Mouse (Mus musculus): Measurements from ENCODE around the gene Ndufv1. TPM values are rescaled to one million over a fixed set of nuclear protein-coding genes. Genes with fewer than 3 reads are reported as not detected.
"Not testable (repeated sequence)": the region's sequence is repeated elsewhere in the genome, so short reads cannot be mapped to it uniquely, and the experiment has no call there.

The Ndufv1 gene
- polyA plus RNA-seq, 1 experiment from 2014 or later: 188 TPM

DNA sequence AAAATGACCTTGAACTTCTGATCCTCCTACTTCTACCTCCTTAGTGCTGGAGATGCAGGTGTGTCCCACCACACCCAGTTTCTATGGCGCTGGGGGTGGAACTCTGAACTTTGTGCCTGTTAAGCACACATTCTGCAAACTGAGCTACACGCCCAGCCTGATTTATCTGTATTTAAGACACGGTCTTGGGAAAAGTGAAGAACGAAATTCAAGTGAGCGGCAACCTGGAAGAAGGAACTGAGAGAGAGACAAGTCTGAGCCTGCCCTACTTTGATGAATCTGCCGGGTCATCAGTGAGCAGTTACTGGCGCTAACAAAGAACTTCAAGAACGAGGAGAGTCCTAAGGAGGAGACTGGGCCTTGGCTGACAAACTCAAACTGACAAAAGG lies 34.3 kb upstream of the Ndufv1 start:
- ATAC-seq (ENCODE audit: low FRiP score): no peak
- 82% methylated on average over 8 of the region's 8 CpGs for WGBS
- Histone ChIP-seq H3K27ac (ENCODE audit: low read depth, low read length) (no peak overlapping the region), H3K9me3 (ENCODE audit: control insufficient read depth, low read length) (no peaks in the 10 kb centered on the region), H3K4me3 (ENCODE audit: low read depth, low read length) (no peak overlapping the region), H3K4me1 (replicated peaks; ENCODE audit: control insufficient read depth, insufficient read depth, low read length) (no peaks in the 10 kb centered on the region), H3K4me2 (replicated peaks; ENCODE audit: low read depth, low read length) (no peak overlapping the region), H3K9ac (ENCODE audit: low read depth, low read length) (no peak overlapping the region), H3K36me3 (ENCODE audit: control insufficient read depth, insufficient read depth, low read length) (no peaks in the 10 kb centered on the region), H3K27me3 (ENCODE audit: control insufficient read depth, insufficient read depth, low read length) (no peaks in the 10 kb centered on the region)
- DNase-seq (ENCODE audit: low spot score): no peak

DNA sequence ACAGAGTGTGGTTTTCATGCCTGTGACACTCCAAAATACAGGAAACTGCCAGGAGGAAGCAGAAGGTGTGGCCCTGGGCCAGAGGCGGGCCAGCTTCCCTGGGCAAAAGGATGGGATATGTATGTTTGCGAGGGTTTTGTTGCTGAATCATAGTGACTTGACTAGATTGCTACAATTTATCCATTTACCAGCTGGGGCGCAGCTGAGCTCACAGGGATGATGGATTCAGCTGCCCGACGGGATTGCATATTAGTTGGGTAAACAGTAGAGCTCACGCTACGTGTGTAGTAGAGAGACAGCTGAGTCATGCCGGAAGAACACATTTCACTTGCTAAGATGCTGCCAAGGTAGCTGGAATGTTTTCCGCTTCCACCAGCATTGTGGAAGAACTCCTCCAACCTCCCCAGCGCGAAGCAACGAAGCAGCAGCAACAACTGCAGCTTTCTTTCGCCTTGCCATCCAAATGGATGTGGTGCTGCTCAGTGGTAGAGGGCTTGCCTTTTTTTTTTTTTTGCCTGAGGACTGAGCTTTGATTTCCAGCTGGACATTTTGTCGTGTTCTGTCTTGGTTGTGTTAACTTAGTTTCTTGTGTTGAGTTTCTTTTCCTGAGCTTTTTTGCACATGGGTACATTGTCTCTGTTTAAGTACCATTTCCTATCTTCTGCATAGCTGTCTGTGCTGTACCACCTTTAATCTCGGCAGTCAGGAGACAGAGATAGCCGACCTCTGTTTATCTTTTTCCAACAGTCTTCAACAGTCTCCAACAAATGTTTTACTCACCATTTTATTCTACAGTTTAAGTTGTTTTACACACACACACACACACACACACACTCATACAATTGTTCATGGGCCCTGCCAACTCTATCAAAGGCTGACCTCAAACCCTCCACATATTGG lies 33.6 kb upstream of the Ndufv1 start, which contains the start of gene Gstp2:
Gstp2 (minus strand) TSS at position 58 of the 900 bp plus-strand sequence.
- Histone ChIP-seq H3K4me3 (ENCODE audit: low read depth, low read length) (no peak within 1 kb of the TSS), H3K36me3 (ENCODE audit: control insufficient read depth, insufficient read depth, low read length) (no peaks in the 10 kb centered on the region), H3K9me3 (ENCODE audit: control insufficient read depth, low read length) (no peaks in the 10 kb centered on the region), H3K9ac (ENCODE audit: low read depth, low read length) (no peak within 1 kb of the TSS), H3K4me2 (replicated peaks; ENCODE audit: low read depth, low read length) (no peak within 1 kb of the TSS), H3K27ac (ENCODE audit: low read depth, low read length) (no peak within 1 kb of the TSS), H3K4me1 (replicated peaks; ENCODE audit: control insufficient read depth, insufficient read depth, low read length) (no peaks in the 10 kb centered on the region), H3K27me3 (ENCODE audit: control insufficient read depth, insufficient read depth, low read length) (no peaks in the 10 kb centered on the region)
- whole genome bisulfite sequencing: 60% methylated on average over 16 of the region's 16 CpGs
- peak; percentile 51 for DNase-seq (ENCODE audit: low spot score)
- ATAC-seq (ENCODE audit: low FRiP score): no peak

DNA sequence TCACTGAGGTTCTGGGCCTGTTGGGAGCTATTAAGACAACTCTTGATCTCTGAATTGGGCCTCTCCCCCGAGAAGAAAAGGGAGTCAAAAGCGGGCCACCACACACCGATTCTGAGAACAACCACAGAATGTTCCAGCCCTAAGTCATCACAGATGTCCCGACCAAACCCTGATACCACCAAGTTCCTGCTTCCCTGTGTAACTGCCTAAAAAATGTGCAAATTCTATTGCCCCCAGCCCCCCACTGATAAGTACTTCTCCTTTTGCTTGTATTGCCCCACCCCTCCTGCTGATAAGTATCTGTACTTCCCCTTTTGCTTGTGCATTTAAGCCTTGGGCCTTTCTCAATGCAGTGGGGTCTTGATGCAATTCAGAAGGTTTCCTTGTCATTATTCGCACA lies 31.5 kb upstream of the Ndufv1 start:
- H3K4me1 ChIP-seq (replicated peaks; ENCODE audit: control insufficient read depth, insufficient read depth, low read length); H3K27ac ChIP-seq (ENCODE audit: low read depth, low read length); DNase-seq (ENCODE audit: low spot score); H3K9ac ChIP-seq (ENCODE audit: low read depth, low read length); ATAC-seq (ENCODE audit: low FRiP score); H3K36me3 ChIP-seq (ENCODE audit: control insufficient read depth, insufficient read depth, low read length); H3K9me3 ChIP-seq (ENCODE audit: control insufficient read depth, low read length); H3K4me2 ChIP-seq (replicated peaks; ENCODE audit: low read depth, low read length); H3K4me3 ChIP-seq (ENCODE audit: low read depth, low read length); H3K27me3 ChIP-seq (ENCODE audit: control insufficient read depth, insufficient read depth, low read length): not testable (repeated sequence)
- WGBS: 91% methylated on average over 5 of the region's 5 CpGs

DNA sequence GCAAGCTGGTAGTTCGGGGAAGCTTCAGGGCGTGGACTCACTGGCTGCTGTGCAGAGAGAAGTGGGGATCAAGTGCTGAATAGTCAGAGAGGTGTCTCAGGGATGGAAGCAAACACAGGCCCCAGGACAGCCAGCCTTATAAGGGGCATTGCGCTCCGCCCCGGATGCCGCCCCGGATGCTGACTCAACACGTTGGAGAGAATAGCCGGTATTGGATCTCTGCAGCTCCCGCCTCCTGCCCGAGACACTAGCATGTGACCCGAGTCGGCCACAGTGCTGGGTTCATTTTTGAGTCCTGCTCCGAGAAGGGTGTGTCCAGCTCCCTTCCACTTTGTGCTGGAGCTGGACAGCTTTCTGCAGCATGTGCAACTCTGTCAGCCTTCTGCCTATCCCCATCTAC lies 29.5 kb upstream of the Ndufv1 start:
- Histone ChIP-seq H3K27me3 (ENCODE audit: control insufficient read depth, insufficient read depth, low read length) (no peaks in the 10 kb centered on the region), H3K4me1 (replicated peaks; ENCODE audit: control insufficient read depth, insufficient read depth, low read length) (no peaks in the 10 kb centered on the region), H3K27ac (ENCODE audit: low read depth, low read length) (no peak overlapping the region), H3K9me3 (ENCODE audit: control insufficient read depth, low read length) (no peaks in the 10 kb centered on the region), H3K9ac (ENCODE audit: low read depth, low read length) (no peak overlapping the region), H3K4me3 (ENCODE audit: low read depth, low read length) (no peak overlapping the region), H3K36me3 (ENCODE audit: control insufficient read depth, insufficient read depth, low read length) (no peaks in the 10 kb centered on the region), H3K4me2 (replicated peaks; ENCODE audit: low read depth, low read length) (no peak overlapping the region)
- no peak for ATAC-seq (ENCODE audit: low FRiP score)
- no peak for DNase-seq (ENCODE audit: low spot score)
- 81% methylated on average over 14 of the region's 14 CpGs for WGBS

DNA sequence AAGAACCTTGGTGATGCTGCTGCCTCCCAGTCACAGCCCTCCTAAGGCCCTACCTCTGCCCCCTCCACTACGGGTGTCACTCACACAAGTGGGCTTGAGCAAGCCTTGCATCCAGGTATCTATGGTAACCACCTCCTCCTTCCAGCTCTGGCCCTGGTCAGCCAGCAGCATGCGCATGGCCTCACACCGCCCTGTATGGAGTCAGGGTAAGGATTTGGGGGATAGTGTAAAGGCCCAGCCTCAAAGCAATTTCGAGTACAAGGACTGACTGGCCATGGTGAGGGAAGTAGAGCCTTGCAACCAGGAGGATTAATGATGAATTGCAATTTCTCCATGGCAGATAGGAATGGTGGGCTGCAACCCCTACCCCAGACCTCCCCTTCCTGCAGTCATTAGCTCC lies 28.9 kb upstream of the Ndufv1 start:
- not testable (repeated sequence) for H3K9me3 ChIP-seq (ENCODE audit: control insufficient read depth, low read length); H3K4me2 ChIP-seq (replicated peaks; ENCODE audit: low read depth, low read length); H3K4me1 ChIP-seq (replicated peaks; ENCODE audit: control insufficient read depth, insufficient read depth, low read length); ATAC-seq (ENCODE audit: low FRiP score); H3K9ac ChIP-seq (ENCODE audit: low read depth, low read length); H3K27ac ChIP-seq (ENCODE audit: low read depth, low read length); DNase-seq (ENCODE audit: low spot score); H3K27me3 ChIP-seq (ENCODE audit: control insufficient read depth, insufficient read depth, low read length); H3K4me3 ChIP-seq (ENCODE audit: low read depth, low read length); H3K36me3 ChIP-seq (ENCODE audit: control insufficient read depth, insufficient read depth, low read length)
- WGBS: 88% methylated on average over 3 of the region's 4 CpGs

DNA sequence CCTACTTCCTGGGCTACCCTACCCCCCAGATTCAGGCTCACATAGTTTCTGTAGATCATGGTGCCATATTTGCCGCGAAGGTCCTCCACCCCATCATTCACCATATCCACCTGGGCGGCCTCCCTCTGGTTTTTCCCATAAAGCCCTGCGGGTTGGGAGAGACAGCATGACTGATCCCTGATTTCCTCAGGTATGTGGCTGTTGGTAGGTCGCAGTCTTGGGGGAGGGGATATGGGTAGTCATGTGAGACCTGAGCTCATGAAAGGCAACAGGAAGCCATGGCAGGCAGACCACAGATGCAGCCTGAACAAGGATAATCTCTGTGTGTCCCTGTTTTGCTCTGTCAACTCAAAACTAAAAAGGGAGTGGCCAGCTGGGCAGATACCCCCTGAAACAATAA lies 28.3 kb upstream of the Ndufv1 start:
- ATAC-seq (ENCODE audit: low FRiP score); H3K36me3 ChIP-seq (ENCODE audit: control insufficient read depth, insufficient read depth, low read length); H3K9ac ChIP-seq (ENCODE audit: low read depth, low read length); H3K27me3 ChIP-seq (ENCODE audit: control insufficient read depth, insufficient read depth, low read length); H3K4me2 ChIP-seq (replicated peaks; ENCODE audit: low read depth, low read length); H3K4me1 ChIP-seq (replicated peaks; ENCODE audit: control insufficient read depth, insufficient read depth, low read length); H3K27ac ChIP-seq (ENCODE audit: low read depth, low read length); DNase-seq (ENCODE audit: low spot score); H3K4me3 ChIP-seq (ENCODE audit: low read depth, low read length); H3K9me3 ChIP-seq (ENCODE audit: control insufficient read depth, low read length): not testable (repeated sequence)
- WGBS: 86% methylated on average over 5 of the region's 5 CpGs

DNA sequence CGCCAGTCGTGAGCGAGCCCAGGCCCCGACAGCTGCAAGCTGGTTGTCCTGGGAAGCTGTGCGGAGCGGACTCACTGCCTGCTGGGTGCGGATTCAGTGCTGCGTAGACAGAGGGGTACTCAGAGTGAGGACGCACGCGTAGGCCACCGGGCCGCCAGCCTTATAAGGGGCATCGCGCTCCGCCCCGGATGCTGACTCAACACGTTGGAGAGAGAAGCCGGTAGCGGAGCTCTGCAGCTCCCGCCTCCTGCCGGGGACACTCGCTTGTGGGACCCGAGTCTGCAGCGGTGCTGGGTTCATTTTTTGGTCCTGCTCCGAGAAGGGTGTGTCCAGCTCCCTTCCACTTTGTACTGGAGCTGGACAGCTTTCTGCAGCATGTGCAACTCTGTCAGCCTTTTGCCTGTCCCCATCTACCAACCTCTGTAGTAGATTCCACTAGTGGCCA lies 25.2 kb upstream of the Ndufv1 start, which contains the start of gene Gstp1:
Gstp1 (minus strand) TSS at position 198 of the 445 bp plus-strand sequence.
- peak within 1 kb of the TSS; percentile 66 for H3K4me2 ChIP-seq (replicated peaks; ENCODE audit: low read depth, low read length)
- H3K4me1 ChIP-seq (replicated peaks; ENCODE audit: control insufficient read depth, insufficient read depth, low read length): no peaks in the 10 kb centered on the region
- peak within 1 kb of the TSS; percentile 70 for H3K9ac ChIP-seq (ENCODE audit: low read depth, low read length)
- H3K27me3 ChIP-seq (ENCODE audit: control insufficient read depth, insufficient read depth, low read length): no peaks in the 10 kb centered on the region
- H3K27ac ChIP-seq (ENCODE audit: low read depth, low read length): no peak within 1 kb of the TSS
- H3K36me3 ChIP-seq (ENCODE audit: control insufficient read depth, insufficient read depth, low read length): no peaks in the 10 kb centered on the region
- no peaks in the 10 kb centered on the region for H3K9me3 ChIP-seq (ENCODE audit: control insufficient read depth, low read length)
- peak within 1 kb of the TSS; percentile 61 for H3K4me3 ChIP-seq (ENCODE audit: low read depth, low read length)
- peak; percentile 84 for DNase-seq (ENCODE audit: low spot score)
- WGBS: under 1% methylated on average over 26 of the region's 26 CpGs
- peak; percentile 81 for ATAC-seq (ENCODE audit: low FRiP score)

DNA sequence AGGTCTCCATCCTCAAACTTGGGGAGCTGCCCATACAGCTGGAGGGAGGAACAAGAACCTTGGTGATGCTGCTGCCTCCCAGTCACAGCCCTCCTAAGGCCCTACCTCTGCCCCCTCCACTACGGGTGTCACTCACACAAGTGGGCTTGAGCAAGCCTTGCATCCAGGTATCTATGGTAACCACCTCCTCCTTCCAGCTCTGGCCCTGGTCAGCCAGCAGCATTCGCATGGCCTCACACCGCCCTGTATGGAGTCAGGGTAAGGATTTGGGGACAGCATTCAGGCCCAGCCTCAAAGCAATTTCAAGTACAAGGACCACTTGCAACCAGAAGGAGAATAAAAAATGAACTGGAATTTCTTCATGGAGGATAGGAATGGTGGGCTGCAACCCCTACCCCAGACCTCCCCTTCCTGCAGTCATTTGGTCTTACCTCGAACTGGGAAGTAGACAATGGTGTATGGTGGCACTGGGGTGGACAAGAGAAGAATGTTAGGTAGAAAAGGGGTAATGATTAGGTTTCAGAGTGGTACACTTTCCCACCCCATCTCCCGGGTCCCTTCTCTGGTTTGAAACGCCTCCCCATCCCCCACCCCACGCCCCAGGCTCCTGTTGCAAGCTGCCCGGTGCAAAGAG lies 24.7 kb upstream of the Ndufv1 start:
- peak overlapping the region; percentile 61 for H3K4me3 ChIP-seq (ENCODE audit: low read depth, low read length)
- not testable (repeated sequence) for H3K4me1 ChIP-seq (replicated peaks; ENCODE audit: control insufficient read depth, insufficient read depth, low read length); H3K27ac ChIP-seq (ENCODE audit: low read depth, low read length); H3K27me3 ChIP-seq (ENCODE audit: control insufficient read depth, insufficient read depth, low read length); DNase-seq (ENCODE audit: low spot score); H3K9me3 ChIP-seq (ENCODE audit: control insufficient read depth, low read length); H3K36me3 ChIP-seq (ENCODE audit: control insufficient read depth, insufficient read depth, low read length)
- WGBS: 29% methylated on average over 7 of the region's 8 CpGs
- peak; percentile 38; the same call in 1 of the 2 replicates for ATAC-seq (ENCODE audit: low FRiP score)
- peak overlapping the region; percentile 70 for H3K9ac ChIP-seq (ENCODE audit: low read depth, low read length)
- peak overlapping the region; percentile 66 for H3K4me2 ChIP-seq (replicated peaks; ENCODE audit: low read depth, low read length)

Measured in hindbrain, embryonic 11.5 days (tissue).